Comparison of ENCODE assay signal across 10 mouse cellular contexts in genomic region chr2:167727161-167727560, GRCm38 (mm10). TPM values are rescaled to one million over a fixed set of nuclear protein-coding genes. Genes with fewer than 3 reads are reported as not detected.
DNase-seq lines count a peak whose midpoint lies in the region; ATAC-seq and TF ChIP-seq lines count a peak whose summit lies in the region.
"Had no signal": no experiment of that assay in that cellular context is flagged by ENCODE, and none has a peak within 500 bp of the region (broad histone marks: within the 10 kb centered on the region; RNA-seq: fewer than 3 reads in every experiment).

No protein-coding gene starts in this region.

- peak; percentile 51 for DNase-seq in adrenal gland, adult 2 months
- DNase-seq in adrenal gland, adult (ENCODE audit: inconsistent age in 2 of 2, low spot score in 1 of 2) = no peak
- peak; percentile 96 for DNase-seq in 3134 (ENCODE audit: extremely low read depth, insufficient read length, low spot score)
- peak; percentile 89 for DNase-seq in embryonic facial prominence, embryonic 14.5 days (ENCODE audit: low spot score)
- peak; percentile 33 for DNase-seq in kidney, postnatal 0 days (ENCODE audit: low spot score)
- peak; percentile 78 for DNase-seq in lung, embryonic 14.5 days
- no peak for DNase-seq in urinary bladder, postnatal 10 days (ENCODE audit: low spot score)

- peak; percentile 70 for ATAC-seq in embryonic facial prominence, embryonic 14.5 days (ENCODE audit: low read depth)
- peak; percentile 57; the same call in 1 of the 2 replicates for ATAC-seq in kidney, postnatal 0 days (replicated peaks; ENCODE audit: low FRiP score, low read depth)
- ATAC-seq in lung, embryonic 14.5 days (ENCODE audit: insufficient read depth) = peak; percentile 76
- peak; percentile 51; the same call in 1 of the 2 replicates for ATAC-seq in stomach, embryonic 15.5 days (ENCODE audit: insufficient read depth, low FRiP score, low read depth)

- H3K4me2 ChIP-seq in embryonic facial prominence, embryonic 14.5 days (ENCODE audit: low read depth, low read length) = no peak overlapping the region
- no peak overlapping the region for H3K4me2 ChIP-seq in kidney, postnatal 0 days (ENCODE audit: low read length)
- no peak overlapping the region for H3K4me2 ChIP-seq in lung, embryonic 14.5 days
- H3K4me2 ChIP-seq in stomach, embryonic 15.5 days = no peak overlapping the region
- H3K4me2 ChIP-seq: embryonic facial prominence, embryonic 12.5 days; midbrain, embryonic 12.5 days had no signal

- H3K4me1 ChIP-seq in embryonic facial prominence, embryonic 14.5 days (ENCODE audit: control insufficient read depth, insufficient read depth, low read length) = peaks cover 12% of the 10 kb centered on the region; the same call in 1 of the 2 replicates
- no peaks in the 10 kb centered on the region for H3K4me1 ChIP-seq in kidney, postnatal 0 days (replicated peaks; ENCODE audit: insufficient read depth, low read length)
- peaks cover 4% of the 10 kb centered on the region; the same call in 1 of the 2 replicates for H3K4me1 ChIP-seq in lung, embryonic 14.5 days (ENCODE audit: insufficient read depth)
- H3K4me1 ChIP-seq in stomach, embryonic 15.5 days = 0 out of 2 replicates have a peak, but pooled peaks cover 3% of the 10 kb centered on the region
- H3K4me1 ChIP-seq: midbrain, embryonic 12.5 days had no signal

- no peak for TF ChIP-seq CTCF in kidney, postnatal 0 days (IDR thresholded peaks at IDR 0.05; ENCODE audit: low read depth)
- no peak for TF ChIP-seq CTCF in lung, embryonic 14.5 days (IDR thresholded peaks at IDR 0.05; ENCODE audit: low read depth)

- 26% methylated on average over 13 of the region's 13 CpGs for WGBS in embryonic facial prominence, embryonic 14.5 days
- WGBS in kidney, postnatal 0 days = 37% methylated on average over 13 of the region's 13 CpGs
- WGBS in lung, embryonic 14.5 days = 46% methylated on average over 13 of the region's 13 CpGs
- WGBS in stomach, embryonic 15.5 days = 45% methylated on average over 13 of the region's 13 CpGs

- peak overlapping the region; percentile 39; the same call in 1 of the 2 replicates for H3K27ac ChIP-seq in embryonic facial prominence, embryonic 14.5 days (replicated peaks; ENCODE audit: low read depth, low read length)
- no peak overlapping the region for H3K27ac ChIP-seq in kidney, postnatal 0 days
- H3K27ac ChIP-seq in lung, embryonic 14.5 days (ENCODE audit: low read depth) = peak overlapping the region; percentile 16; the same call in 1 of the 2 replicates
- no peak overlapping the region for H3K27ac ChIP-seq in stomach, embryonic 15.5 days
- H3K27ac ChIP-seq: embryonic facial prominence, embryonic 12.5 days; midbrain, embryonic 12.5 days had no signal

- H3K9me3 ChIP-seq in embryonic facial prominence, embryonic 14.5 days (ENCODE audit: control insufficient read depth, low read length) = no peaks in the 10 kb centered on the region
- H3K9me3 ChIP-seq in kidney, postnatal 0 days (replicated peaks; ENCODE audit: low read length) = no peaks in the 10 kb centered on the region
- no peaks in the 10 kb centered on the region for H3K9me3 ChIP-seq in lung, embryonic 14.5 days (ENCODE audit: low read depth, low read length)
- H3K9me3 ChIP-seq in stomach, embryonic 15.5 days = no peaks in the 10 kb centered on the region
- H3K9me3 ChIP-seq: embryonic facial prominence, embryonic 12.5 days; midbrain, embryonic 12.5 days had no signal

- no peaks in the 10 kb centered on the region for H3K27me3 ChIP-seq in embryonic facial prominence, embryonic 14.5 days (replicated peaks; ENCODE audit: control insufficient read depth, insufficient read depth, low read length)
- no peaks in the 10 kb centered on the region for H3K27me3 ChIP-seq in kidney, postnatal 0 days (ENCODE audit: insufficient read depth, low read length)
- H3K27me3 ChIP-seq in lung, embryonic 14.5 days (ENCODE audit: insufficient read depth, low read length) = no peaks in the 10 kb centered on the region
- no peaks in the 10 kb centered on the region for H3K27me3 ChIP-seq in stomach, embryonic 15.5 days (replicated peaks)
- H3K27me3 ChIP-seq: embryonic facial prominence, embryonic 12.5 days had no signal

- H3K4me3 ChIP-seq in embryonic facial prominence, embryonic 14.5 days (ENCODE audit: low read depth, low read length) = no peak overlapping the region
- no peak overlapping the region for H3K4me3 ChIP-seq in kidney, postnatal 0 days (replicated peaks; ENCODE audit: low read depth, low read length)
- no peak overlapping the region for H3K4me3 ChIP-seq in lung, embryonic 14.5 days (ENCODE audit: low read depth, low read length)
- H3K4me3 ChIP-seq in stomach, embryonic 15.5 days (replicated peaks) = no peak overlapping the region
- H3K4me3 ChIP-seq: embryonic facial prominence, embryonic 12.5 days; midbrain, embryonic 12.5 days had no signal

- no peak overlapping the region for H3K9ac ChIP-seq in embryonic facial prominence, embryonic 14.5 days (ENCODE audit: low read depth, low read length)
- H3K9ac ChIP-seq in kidney, postnatal 0 days (ENCODE audit: low read depth, low read length) = no peak overlapping the region
- peak overlapping the region; percentile 39; the same call in 1 of the 2 replicates for H3K9ac ChIP-seq in lung, embryonic 14.5 days
- H3K9ac ChIP-seq in stomach, embryonic 15.5 days = no peak overlapping the region
- H3K9ac ChIP-seq: embryonic facial prominence, embryonic 12.5 days; midbrain, embryonic 12.5 days had no signal

- no peaks in the 10 kb centered on the region for H3K36me3 ChIP-seq in embryonic facial prominence, embryonic 14.5 days (ENCODE audit: control insufficient read depth, insufficient read depth, low read length)
- H3K36me3 ChIP-seq in kidney, postnatal 0 days (ENCODE audit: insufficient read depth, low read length) = no peaks in the 10 kb centered on the region
- no peaks in the 10 kb centered on the region for H3K36me3 ChIP-seq in lung, embryonic 14.5 days (ENCODE audit: insufficient read depth)
- H3K36me3 ChIP-seq in stomach, embryonic 15.5 days = no peaks in the 10 kb centered on the region
- H3K36me3 ChIP-seq: embryonic facial prominence, embryonic 12.5 days; midbrain, embryonic 12.5 days had no signal

RNA-seq across cellular contexts. Expression of gene Tmem189, which starts 37.5 kb away (rescaled TPM):
- 10 to 100 TPM; 29.9 to 30.1 TPM for total RNA-seq in adrenal gland, adult 2 months (2021)
- polyA plus RNA-seq in adrenal gland, adult 2 months (2012; rRNA removed) = 72.0 and 77.3 TPM in 2 replicates
- 40.0 and 40.6 TPM in 2 replicates for polyA plus RNA-seq in embryonic facial prominence, embryonic 14.5 days (2014; fragmentation: Nextera tagmentation; extraction: Ambion mirVana)
- polyA plus RNA-seq in kidney, postnatal 0 days (2015; fragmentation: Nextera tagmentation; extraction: Ambion mirVana) = 64.6 and 65.2 TPM in 2 replicates
- 41.6 and 43.3 TPM in 2 replicates for polyA plus RNA-seq in lung, embryonic 14.5 days (2014; fragmentation: Nextera tagmentation; extraction: Ambion mirVana)
- polyA plus RNA-seq in stomach, embryonic 15.5 days (2015; fragmentation: Nextera tagmentation; extraction: Ambion mirVana) = 40.8 and 43.8 TPM in 2 replicates

RNA-seq across cellular contexts. Expression of gene Cebpb, which starts 38.4 kb away (rescaled TPM):
- 100 to 1,000 TPM; 366 to 466 TPM for total RNA-seq in adrenal gland, adult 2 months (2021)
- polyA plus RNA-seq in adrenal gland, adult 2 months (2012; rRNA removed) = 3,420 and 4,353 TPM in 2 replicates
- 18.1 and 30.3 TPM in 2 replicates for polyA plus RNA-seq in embryonic facial prominence, embryonic 14.5 days (2014; fragmentation: Nextera tagmentation; extraction: Ambion mirVana)
- polyA plus RNA-seq in kidney, postnatal 0 days (2015; fragmentation: Nextera tagmentation; extraction: Ambion mirVana) = 13.0 and 22.2 TPM in 2 replicates
- polyA plus RNA-seq in lung, embryonic 14.5 days (2014; fragmentation: Nextera tagmentation; extraction: Ambion mirVana) = 73.4 and 77.4 TPM in 2 replicates
- polyA plus RNA-seq in stomach, embryonic 15.5 days (2015; fragmentation: Nextera tagmentation; extraction: Ambion mirVana) = 18.4 and 25.4 TPM in 2 replicates

Comparison
In these comparisons a context has a peak if more than half of its experiments do, and no peak if none do; other contexts are left out.
1. DNase-seq: peak in adrenal gland, adult 2 months (single experiment), 3134 (single experiment), embryonic facial prominence, embryonic 14.5 days (single experiment), kidney, postnatal 0 days (single experiment) and lung, embryonic 14.5 days (single experiment); none in adrenal gland, adult (0 of 2) and urinary bladder, postnatal 10 days (single experiment).
2. H3K27ac ChIP-seq: peak in embryonic facial prominence, embryonic 14.5 days (single experiment) and lung, embryonic 14.5 days (single experiment); none in kidney, postnatal 0 days (single experiment) and stomach, embryonic 15.5 days (single experiment).
3. RNA of gene Cebpb, which starts 38.4 kb away (polyA plus RNA-seq): 3,420 to 4,353 TPM in adrenal gland, adult 2 months; 73.4 to 77.4 TPM in lung, embryonic 14.5 days, 18.1 to 30.3 TPM in embryonic facial prominence, embryonic 14.5 days, 18.4 to 25.4 TPM in stomach, embryonic 15.5 days and 13.0 to 22.2 TPM in kidney, postnatal 0 days; every median in the first group is over 10 times any median in the second.
4. Peak in every context shown above with its lines, with median percentiles within 50 percentile points of each other: ATAC-seq.